Mouse (Mus musculus) urinary bladder, adult 18-20 months (tissue): Measurements from ENCODE around the gene Stxbp5.
"Not testable (repeated sequence)": the region's sequence is repeated elsewhere in the genome, so short reads cannot be mapped to it uniquely, and the experiment has no call there.

Experiments used
- DNase-seq, 2 experiments: peaks; one replicate each; pipeline ENCODE4 v3.0.0; 2022; ENCODE audit warnings: low spot score in 2 of 2, mixed read lengths in 2 of 2

Stxbp5 gene

DNA sequence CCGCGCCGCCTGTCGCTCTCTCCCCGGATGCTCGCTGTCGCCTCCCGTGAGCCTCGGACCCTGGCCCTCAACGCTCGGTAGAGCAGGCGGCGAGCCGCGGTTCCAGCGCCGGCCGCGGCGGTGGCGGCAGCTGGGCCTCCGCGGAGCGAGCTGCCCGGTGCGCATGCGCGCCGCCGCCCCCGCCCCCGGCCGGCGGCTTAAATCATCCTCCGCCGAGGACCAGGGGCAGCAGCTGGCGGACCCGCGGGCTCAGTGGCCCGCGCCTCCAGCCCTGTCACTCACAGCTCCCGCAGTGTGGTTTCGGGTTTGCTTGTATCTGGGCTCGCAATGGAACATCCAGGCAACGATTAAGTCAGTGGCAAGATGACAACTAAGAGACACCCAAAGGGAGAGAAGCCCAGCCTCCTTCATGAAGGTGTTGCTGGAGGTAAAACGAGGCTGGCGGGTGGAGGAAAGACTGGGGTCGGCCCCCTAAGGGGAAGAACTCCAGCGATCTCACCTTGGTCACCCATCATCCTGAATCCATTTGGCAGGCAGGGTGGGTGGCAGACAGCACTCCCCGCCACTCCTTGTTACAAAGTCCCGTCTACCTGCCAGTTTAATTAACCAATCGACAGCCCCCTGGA is at the start of gene Stxbp5:
Stxbp5 (minus strand) TSS at position 9 of the 626 bp plus-strand sequence.
- peak; percentile 67 to 82 for DNase-seq

DNA sequence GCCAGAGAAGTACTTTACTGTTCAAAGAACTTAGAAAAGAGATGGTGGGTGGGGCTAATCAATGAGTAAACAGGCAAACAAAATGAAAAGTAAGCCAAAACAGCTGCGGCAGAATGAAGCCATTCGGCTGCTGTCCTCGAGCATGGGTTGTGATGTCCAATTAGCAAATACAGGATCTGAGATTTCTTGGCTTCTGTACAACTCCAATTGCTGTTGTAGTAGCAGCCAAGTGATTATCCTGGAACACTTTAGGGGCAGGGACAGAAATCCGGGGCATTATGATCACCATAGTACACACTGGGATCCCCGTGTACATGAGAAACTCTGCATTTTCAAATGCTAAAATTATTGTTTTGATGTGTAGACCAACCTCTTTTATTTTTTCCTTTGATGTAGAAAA is 11.5 kb upstream of the Stxbp5 start:
- DNase-seq: no peak

DNA sequence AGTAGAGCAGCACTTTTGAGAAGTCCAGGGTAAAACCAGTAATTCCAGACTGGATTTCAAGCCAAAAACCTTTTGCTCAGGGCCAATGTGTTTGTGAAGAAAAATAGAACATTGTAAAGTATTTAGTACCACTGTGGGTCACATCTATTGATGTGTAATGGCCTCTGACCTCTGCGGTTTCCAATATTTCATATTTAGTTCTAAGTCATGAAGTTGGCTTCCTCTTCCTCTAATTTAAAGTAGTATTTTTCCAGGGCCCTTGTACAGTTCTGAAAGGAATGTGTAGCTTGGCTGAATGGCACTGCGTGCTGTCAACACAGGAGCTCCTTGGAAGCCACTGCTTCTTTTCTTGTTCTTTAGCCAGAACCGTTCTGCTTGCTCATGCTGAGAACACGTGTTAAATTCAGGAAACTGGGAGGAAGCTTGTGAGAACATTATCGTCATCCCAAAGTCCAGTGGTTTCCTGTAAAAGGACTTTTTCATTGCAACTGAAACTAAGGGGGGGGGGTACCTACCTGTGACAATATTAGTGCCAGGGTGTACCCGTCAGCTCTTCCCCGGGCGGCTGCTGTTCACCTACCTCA is 7.1 kb upstream of the Stxbp5 start:
- DNase-seq: no peak

DNA sequence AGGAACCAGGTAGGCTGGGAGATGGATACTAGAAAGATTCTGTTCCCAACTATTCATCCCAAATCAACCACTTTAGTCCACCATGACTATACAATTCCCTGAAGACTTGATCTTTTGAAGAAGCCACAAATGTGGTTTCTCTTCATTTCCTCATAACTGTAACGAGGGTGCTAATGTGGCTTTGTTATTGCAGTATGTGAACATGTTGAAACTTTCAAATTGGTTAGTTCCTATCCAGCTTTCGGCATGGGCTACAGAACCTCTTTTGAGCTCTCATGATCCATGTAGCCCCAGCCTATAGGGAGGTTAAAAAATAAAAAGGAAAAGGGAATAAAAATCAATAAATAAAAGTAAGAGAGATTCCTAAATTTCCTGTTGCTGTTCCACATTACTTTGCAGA is 6.6 kb upstream of the Stxbp5 start:
- DNase-seq: no peak

DNA sequence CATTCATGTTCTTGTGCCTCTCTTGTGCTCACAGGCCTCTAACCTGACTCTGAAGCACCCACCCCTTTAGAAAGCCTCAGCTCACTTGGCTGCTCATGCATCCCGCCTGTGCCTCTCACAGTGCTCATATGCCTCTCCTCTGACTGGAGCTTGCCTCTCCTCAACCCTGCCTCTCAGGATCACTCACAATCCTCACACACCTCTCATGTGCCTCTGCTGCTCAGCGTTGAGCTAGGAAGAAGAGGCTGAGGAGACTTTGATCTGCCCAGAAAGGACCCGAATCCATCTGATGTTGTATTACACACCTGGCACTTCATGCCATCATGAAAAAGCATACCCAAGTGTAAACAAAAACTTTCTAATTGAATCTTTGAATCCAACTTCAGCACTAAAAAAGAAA is 5.3 kb upstream of the Stxbp5 start:
- no peak for DNase-seq

DNA sequence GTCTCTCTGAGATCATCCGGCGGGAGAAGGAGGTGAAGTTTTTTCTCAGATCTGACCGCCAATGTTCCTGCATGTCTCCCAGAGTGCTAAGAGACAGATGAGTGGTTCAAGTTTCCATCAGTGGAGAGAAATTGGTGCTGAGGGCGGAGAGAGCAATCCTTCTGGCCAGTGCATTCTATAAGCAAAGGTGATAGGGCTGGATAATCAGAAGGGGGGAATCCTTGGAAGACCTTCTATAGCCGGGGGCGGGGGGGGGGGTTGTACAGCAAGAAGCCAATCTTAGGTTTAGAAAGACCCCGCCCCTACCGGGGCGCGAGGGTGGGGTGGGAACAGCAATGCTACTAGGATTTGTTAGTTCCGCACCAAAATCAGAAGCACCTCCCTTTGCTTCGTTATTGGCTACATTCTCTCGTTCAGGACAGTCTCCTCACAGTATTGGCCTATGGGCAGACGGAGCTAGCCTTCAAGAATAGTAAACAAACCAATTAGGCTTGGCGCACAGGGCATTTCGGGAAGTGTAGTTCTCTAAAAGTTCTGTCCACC is 889 bp upstream of the Stxbp5 start:
- peak; percentile 55 to 78 for DNase-seq

DNA sequence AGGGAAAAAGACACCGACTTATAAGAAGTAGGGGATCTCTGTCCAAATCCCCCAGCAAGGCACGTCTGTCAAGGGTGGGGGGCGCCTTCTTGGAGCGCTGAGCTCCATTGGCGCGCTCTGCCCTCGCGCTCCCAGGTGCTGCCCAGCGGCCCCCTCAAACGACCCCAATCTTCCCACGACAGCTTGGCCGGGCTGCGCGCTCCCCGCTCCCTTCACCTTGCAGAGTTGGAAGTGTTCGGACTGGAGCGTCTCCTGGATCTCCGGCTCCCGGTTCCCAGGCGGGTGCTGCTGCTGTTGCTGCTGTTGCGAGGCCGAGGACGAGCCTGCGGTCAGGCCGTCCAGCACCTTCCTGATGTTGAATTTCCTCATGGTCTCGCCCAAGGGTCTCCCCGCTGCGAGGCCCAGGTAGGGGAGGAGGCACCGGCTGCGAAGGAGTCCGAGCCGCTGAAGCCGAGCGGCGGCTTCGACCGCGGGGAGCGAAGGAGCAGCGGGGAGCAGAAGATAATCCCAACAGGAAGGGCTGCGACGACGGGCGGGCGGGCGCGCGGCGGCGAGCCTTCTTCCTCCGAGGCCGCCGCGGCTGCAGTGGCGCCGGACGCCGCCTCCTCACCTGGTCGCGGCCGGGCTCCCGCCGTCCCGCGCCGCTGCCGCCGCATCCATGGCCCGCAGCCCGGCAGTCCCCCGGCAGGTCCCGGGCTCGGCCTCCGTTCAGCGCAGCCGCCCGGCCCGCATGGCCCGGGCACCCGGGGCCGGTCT is 386 bp downstream of the Stxbp5 start:
- peak; percentile 24 to 64 for DNase-seq

DNA sequence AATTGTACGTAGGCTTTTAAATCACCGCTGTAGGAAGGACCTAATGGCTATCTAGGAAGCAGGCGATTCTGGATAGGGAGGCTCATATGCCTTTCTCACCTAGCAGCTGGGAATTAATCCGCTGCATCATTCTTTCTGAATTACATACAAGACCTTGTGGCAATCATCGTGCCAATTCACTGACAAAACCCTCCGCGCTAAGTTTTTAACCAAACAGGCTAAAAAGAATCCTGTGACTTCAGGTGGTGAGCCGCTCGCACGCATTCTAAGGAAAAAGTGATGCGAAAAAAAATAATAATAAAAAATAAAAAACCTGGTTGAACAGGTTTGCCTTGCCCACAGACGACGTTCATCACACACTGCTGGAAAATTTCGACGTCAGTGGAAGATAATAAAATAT is 1.1 kb downstream of the Stxbp5 start:
- peak in 1 of 2 experiments; percentile 11 for DNase-seq

DNA sequence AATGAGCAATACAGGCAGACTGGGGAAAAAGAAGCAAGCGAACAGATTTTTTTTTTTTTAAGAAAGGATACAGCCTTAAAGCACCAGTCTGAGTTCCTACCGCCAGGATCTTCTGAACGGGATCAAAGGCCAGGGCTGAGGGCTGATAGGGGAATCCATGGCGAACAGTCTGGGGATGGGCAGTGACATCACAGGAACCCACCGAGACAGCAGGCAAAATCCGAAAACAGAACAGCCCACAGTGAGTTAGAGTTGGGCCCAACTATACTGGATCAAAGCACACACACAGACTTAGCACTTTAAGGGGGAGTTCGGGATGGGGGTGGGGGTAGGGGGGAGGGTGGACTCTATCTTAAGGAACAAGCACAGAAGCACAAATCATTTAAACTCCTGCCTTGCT is 1.8 kb downstream of the Stxbp5 start:
- DNase-seq: no peak

DNA sequence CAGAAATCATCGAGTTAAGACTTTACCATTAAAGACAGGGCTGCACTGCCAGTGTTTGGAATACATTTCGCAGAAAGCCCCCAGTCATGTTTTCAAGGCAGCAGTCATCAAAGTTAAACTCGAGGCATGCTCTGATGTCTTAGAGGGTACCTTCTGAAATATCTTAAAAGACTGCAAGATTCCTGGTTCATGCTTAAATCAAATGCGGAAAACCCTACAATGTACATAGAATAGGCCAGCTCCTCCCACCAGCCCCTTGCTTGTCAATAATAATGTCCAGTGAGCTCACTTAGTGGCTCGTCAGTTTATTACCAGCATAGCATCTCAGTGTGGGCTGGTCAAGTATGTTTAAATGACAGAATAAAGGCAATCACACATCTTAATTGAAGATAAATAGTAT is 3.0 kb downstream of the Stxbp5 start:
- DNase-seq: no peak

DNA sequence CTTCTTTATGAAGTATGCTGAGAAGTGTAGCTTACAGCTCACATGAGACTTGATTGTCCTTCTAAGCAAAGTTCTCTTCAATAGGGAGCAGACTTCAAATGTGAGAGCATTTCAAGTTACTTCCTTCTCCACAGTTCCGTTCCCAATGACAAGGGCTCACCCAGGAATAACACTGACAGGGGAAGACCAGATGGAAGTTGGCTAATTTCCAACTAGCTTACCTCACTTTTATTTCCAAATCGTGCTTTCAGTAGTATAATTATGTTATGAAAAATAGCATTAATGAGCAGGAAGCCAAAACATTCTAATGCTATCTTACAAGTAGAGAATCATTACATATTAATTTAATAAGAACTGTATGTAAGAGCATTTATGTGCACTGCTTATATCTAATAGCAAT is 7.3 kb downstream of the Stxbp5 start:
- DNase-seq: no peak

DNA sequence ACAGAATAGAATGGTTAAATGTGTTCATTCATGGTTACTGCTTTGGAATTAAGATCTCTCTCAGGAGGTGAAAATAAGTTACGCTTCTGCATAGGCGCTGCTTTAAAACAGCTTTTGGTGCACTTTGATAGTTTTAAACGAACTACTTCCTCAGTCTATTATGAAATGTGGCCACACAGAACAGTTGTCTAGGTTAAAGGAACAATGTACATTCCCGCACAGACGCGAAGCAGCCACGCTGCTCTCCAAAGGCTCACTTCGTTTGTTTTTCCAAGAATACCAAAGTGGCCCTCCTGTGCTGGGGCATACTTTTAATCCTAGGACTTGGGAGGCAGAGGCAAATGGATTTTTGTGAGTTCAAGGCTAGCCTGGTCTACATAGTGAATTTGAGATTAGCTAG is 11.2 kb downstream of the Stxbp5 start:
- DNase-seq: no peak

DNA sequence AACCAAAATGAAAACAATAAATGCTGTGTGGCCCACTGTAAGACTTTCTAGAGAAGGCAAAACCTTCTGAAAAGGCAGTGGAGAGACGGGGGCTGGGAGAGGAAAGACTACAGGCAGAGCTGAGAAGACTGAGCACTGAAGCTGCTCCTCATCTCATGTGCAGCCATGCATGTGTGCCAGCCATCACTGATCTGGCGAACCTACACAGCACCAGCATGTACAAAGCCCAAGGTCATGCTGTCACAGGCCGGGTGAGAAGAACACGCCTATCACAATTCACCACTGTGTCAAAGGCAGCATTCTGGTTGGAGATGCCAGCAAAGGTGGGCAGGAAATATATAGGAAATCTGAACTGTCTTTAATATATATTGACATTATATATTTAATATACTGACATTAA is 12.2 kb downstream of the Stxbp5 start:
- DNase-seq: no peak

DNA sequence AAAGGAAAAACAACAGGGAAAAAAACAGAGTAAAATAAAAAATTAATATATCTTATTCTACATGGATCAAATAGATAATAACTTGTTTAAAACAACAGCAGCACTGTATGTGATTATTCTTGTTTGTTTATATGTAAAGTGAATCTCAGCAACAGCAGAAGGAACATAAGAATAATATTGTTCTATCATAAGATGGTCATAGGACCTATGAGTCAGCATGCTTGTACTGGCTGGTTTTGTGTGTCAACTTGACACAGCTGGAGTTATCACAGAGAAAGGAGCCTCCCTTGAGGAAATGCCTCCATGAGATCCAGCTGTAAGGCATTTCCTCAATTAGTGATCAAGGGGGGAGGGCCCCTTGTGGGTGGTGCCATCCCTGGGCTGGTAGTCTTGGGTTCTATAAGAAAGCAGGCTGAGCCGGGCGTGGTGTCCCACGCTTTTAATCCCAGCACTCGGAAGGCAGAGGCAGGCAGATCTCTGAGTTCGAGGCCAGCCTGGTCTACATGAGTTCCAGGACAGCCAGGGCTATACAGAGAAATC is 19.0 kb downstream of the Stxbp5 start:
- DNase-seq: not testable (repeated sequence)

DNA sequence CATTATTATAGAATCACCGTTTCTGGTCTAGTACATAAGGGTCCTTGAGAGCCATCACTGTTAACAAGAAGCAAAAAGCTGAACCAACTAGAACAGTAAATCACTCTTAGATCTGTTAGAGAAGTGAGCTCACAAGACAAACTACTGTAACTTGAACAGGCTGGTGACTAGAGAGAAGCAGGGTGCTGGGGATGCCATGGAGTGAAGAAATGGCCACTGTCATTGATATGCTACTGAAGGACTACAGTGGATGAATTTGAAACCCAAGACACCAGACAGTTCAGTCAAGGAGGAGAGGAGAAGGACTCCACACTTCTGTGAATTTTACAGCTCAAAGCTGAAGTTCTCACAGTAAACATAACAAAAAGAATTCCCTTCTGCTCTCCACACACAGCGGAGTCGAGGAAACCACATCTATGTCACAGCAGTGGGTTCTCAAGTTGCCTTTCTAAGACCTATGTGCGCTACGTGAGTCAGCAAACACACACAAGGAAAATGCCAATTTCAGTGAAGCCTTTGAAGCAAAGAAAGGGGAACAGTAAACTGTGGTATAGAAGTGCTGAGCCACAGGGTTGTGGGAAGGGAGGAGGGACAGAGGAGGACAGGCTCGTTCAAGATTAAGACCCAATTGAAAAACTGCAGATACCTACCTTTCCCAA is 20.7 kb downstream of the Stxbp5 start:
- DNase-seq: no peak

DNA sequence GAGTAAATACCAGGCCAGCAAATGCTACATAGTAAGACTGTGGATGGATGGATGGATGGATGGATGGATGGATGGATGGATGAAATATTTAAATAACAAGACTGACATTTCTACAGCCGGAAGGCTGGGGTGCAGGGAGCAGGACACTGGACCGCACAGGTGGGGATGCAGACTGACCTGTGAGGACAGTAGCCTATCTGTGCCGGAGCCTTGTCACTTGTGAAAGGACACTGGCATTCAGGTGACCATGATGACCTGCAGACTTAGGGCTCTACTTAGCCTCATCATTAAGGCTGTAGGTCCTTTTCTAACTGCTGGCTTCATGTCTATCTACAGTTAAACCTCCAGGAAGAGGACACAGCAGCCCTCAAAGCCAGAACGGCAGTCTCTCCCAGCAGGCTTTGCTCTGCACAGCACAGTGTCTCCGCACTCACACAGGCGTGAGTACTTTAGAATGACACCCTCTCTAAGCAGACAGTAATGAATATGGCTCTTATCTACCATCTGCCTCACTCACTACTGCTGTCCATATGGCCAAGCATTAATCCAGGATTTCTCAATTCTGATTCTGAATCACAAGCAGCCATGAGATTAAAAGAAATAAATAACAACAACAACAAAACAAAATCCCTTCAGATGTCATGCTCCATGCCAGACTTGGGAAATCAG is 21.9 kb downstream of the Stxbp5 start:
- DNase-seq: no peak

DNA sequence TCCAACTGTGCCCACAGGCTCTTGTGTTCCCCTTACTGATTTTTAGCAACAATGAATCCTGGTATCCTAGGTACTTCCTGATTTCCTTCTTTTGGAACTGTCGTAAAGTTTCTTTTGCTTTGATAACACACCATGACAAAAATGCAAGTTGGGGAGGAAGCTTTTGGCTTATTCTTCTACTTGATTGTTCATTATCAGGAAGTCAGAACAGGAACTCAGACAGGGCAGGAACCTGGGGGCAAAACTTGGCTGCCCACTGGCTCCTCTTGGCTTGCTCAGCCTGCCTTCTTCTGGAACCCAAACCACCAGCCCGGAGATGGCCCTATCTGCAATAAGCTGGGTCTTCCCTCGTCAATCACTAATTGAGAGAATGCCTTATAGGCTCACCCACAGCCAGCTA is 25.0 kb downstream of the Stxbp5 start:
- no peak for DNase-seq

DNA sequence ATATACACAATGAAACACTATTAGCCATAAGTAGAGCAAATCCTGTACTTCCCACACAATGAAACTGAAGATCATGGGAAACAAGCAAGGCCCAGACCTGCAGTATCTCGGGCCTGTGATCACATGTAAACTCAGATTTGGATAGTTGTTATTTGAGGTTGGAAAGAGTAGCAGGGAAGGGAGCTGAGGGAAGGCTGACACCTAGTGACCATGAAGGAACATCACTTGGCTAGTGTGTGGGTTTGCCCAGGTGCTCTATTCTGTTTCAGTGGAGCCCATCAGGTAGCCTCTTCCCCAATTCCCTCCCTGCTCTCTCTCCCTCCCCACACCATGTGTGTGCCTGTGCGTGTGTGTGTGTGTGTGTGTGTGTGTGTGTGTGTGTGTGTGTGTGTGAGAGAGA is 28.7 kb downstream of the Stxbp5 start:
- DNase-seq: no peak

DNA sequence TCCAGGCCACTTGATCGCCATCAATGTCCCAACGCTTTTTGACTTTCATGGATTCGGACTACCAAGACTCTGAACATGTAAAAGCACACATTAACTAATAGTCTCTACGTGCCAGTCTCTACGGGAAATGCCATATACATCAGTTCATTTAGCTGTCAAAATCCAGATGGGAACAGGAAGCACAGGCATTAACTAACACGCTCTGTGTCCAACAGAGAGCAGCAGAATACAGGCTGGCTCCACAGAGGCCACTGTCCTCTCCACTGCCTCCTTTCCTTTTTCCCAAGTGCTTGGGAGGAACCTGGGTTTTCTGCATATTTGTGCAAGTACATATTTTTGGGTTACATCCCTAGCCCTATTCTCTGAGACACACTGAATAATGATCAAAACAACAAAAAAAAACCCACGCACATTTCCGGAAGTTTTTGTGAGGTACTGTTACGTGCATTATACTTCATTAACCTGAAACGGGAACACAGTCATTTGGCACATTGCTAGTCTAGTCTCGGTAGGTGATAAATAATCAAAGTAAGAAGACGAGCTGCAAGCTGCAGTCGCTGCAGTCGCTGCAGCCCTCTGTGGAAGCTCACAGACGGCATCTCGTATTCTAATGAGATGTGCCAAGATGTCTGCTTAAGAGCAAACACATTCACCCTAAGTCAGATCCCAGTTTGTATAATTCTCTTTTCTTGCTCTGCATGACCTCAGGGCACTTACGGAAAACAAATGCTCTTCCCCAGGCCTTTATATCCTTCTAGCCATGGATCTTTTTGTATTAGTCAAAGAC is 33.9 kb downstream of the Stxbp5 start:
- DNase-seq: no peak

DNA sequence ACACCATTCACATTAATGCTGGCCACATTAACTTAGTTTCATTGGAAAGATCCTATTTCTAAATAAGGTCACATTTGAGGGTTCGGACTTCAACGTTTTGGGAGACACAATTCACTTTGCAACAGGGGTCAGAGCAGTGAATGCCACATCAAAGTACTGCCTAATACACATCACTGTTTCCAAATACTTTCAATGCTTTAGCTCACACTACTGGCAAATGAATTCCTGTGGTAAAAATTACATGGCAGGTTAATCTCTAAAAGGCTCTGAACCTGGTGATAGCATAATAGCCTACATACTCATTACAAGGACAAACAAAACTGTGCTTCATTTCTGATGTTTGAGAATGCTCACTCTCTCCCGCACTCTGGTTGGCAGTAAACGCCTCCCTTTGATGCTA is 40.9 kb downstream of the Stxbp5 start:
- no peak for DNase-seq

DNA sequence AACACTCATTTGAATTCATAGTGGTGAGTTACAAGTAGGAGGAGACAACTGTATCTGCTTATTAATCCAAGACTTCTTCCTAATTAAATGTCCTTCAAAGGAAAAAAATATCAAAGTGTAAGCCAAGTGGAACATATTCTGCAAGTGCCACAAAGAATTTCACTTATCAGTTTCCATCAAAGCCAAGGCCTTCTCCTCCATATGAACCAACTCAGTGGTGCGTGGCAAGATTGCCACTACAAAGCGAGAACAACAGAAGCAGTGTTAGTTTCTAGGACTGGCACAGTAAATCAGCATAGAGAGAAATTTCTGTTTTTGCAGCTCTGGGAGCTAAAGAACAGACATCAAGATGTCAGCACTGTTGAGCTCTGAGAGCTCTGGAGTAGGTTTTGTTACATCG is 41.4 kb downstream of the Stxbp5 start:
- DNase-seq: no peak
